In genomic region chr12:110372986-110373385, GRCm38 (mm10) we compare ENCODE assay signal across 8 mouse cellular contexts.
DNase-seq lines count a peak whose midpoint lies in the region; ATAC-seq lines count a peak whose summit lies in the region.

No protein-coding gene starts in this region.

- no peaks in the 10 kb centered on the region for H3K36me3 ChIP-seq in heart, embryonic 12.5 days
- no peaks in the 10 kb centered on the region for H3K36me3 ChIP-seq in heart, embryonic 10.5 days
- no peaks in the 10 kb centered on the region for H3K36me3 ChIP-seq in embryonic facial prominence, embryonic 15.5 days
- H3K36me3 ChIP-seq in intestine, embryonic 16.5 days (ENCODE audit: control insufficient read depth, insufficient read depth, low read length): no peaks in the 10 kb centered on the region

- no peak overlapping the region for H3K9ac ChIP-seq in heart, embryonic 12.5 days
- no peak overlapping the region for H3K9ac ChIP-seq in embryonic facial prominence, embryonic 15.5 days
- no peak overlapping the region for H3K9ac ChIP-seq in intestine, embryonic 16.5 days (ENCODE audit: low read depth, low read length)

- no peak overlapping the region for H3K4me3 ChIP-seq in heart, embryonic 12.5 days
- no peak overlapping the region for H3K4me3 ChIP-seq in heart, embryonic 10.5 days
- no peak overlapping the region for H3K4me3 ChIP-seq in embryonic facial prominence, embryonic 15.5 days (replicated peaks)
- H3K4me3 ChIP-seq in intestine, embryonic 16.5 days (ENCODE audit: low read length): no peak overlapping the region

- peaks cover 8% of the 10 kb centered on the region; the same call in 1 of the 2 replicates for H3K4me1 ChIP-seq in heart, embryonic 12.5 days (replicated peaks)
- H3K4me1 ChIP-seq in heart, embryonic 10.5 days: peaks cover 7% of the 10 kb centered on the region; the same call in 1 of the 2 replicates
- peaks cover 16% of the 10 kb centered on the region; the same call in 1 of the 2 replicates for H3K4me1 ChIP-seq in embryonic facial prominence, embryonic 15.5 days
- H3K4me1 ChIP-seq in intestine, embryonic 16.5 days (ENCODE audit: control insufficient read depth, insufficient read depth, low read length): no peaks in the 10 kb centered on the region

- H3K4me2 ChIP-seq in heart, embryonic 12.5 days: peak overlapping the region; percentile 47; the same call in 1 of the 2 replicates
- H3K4me2 ChIP-seq in embryonic facial prominence, embryonic 15.5 days (replicated peaks): 0 out of 2 replicates have a peak overlapping the region, but pooled peaks have one; percentile 38
- no peak overlapping the region for H3K4me2 ChIP-seq in intestine, embryonic 16.5 days (ENCODE audit: low read depth, low read length)

- DNase-seq in heart, embryonic 10.5 days (ENCODE audit: low spot score): no peak
- peak; percentile 21 for DNase-seq in neural tube, embryonic 10.5 days (ENCODE audit: extremely low spot score, low spot score)
- DNase-seq in cerebellum, adult 8-10 months: no peak
- DNase-seq in right cerebral cortex, postnatal 10 days (ENCODE audit: low spot score in 2 of 2): no peak

- no peak overlapping the region for H3K27ac ChIP-seq in heart, embryonic 12.5 days (ENCODE audit: poor library complexity, severe bottlenecking)
- H3K27ac ChIP-seq in heart, embryonic 10.5 days: no peak overlapping the region
- H3K27ac ChIP-seq in embryonic facial prominence, embryonic 15.5 days (replicated peaks): no peak overlapping the region
- no peak overlapping the region for H3K27ac ChIP-seq in intestine, embryonic 16.5 days (ENCODE audit: low read length)

- H3K9me3 ChIP-seq in heart, embryonic 12.5 days (replicated peaks): 0 out of 2 replicates have a peak, but pooled peaks cover 3% of the 10 kb centered on the region
- H3K9me3 ChIP-seq in heart, embryonic 10.5 days: no peaks in the 10 kb centered on the region
- H3K9me3 ChIP-seq in embryonic facial prominence, embryonic 15.5 days (replicated peaks): no peaks in the 10 kb centered on the region
- no peaks in the 10 kb centered on the region for H3K9me3 ChIP-seq in intestine, embryonic 16.5 days (ENCODE audit: control insufficient read depth, low read length)

- H3K27me3 ChIP-seq in heart, embryonic 12.5 days (replicated peaks): peaks cover 56% of the 10 kb centered on the region
- H3K27me3 ChIP-seq in heart, embryonic 10.5 days (ENCODE audit: insufficient read depth, poor library complexity, severe bottlenecking): peaks cover 59% of the 10 kb centered on the region
- H3K27me3 ChIP-seq in embryonic facial prominence, embryonic 15.5 days: peaks cover 43% of the 10 kb centered on the region
- H3K27me3 ChIP-seq in intestine, embryonic 16.5 days (replicated peaks; ENCODE audit: control insufficient read depth, insufficient read depth, low read length): peaks cover 17% of the 10 kb centered on the region

- 60% methylated on average over 9 of the region's 9 CpGs for WGBS in heart, embryonic 12.5 days
- 60% methylated on average over 9 of the region's 9 CpGs for WGBS in heart, embryonic 10.5 days
- 38% methylated on average over 9 of the region's 9 CpGs for WGBS in embryonic facial prominence, embryonic 15.5 days
- WGBS in intestine, embryonic 16.5 days: 48% methylated on average over 9 of the region's 9 CpGs

- no peak for ATAC-seq in heart, embryonic 12.5 days (ENCODE audit: insufficient number of reproducible peaks, low FRiP score)
- no peak for ATAC-seq in embryonic facial prominence, embryonic 15.5 days (ENCODE audit: insufficient number of reproducible peaks, low FRiP score, low TSS enrichment, low read depth)
- peak; percentile 32; the same call in 1 of the 2 replicates for ATAC-seq in intestine, embryonic 16.5 days
- no peak for ATAC-seq in CD4-positive, CD25-positive, alpha-beta regulatory T cell, adult 4 months
